Mouse (Mus musculus): Measurements from ENCODE around the gene Ppm1f. TPM values are rescaled to one million over a fixed set of nuclear protein-coding genes. Genes with fewer than 3 reads are reported as not detected.
"Not testable (repeated sequence)": the region's sequence is repeated elsewhere in the genome, so short reads cannot be mapped to it uniquely, and the experiment has no call there.

Gene Ppm1f
- 27.7 and 29.3 TPM in 2 replicates for polyA plus RNA-seq (2015; fragmentation: Nextera tagmentation; extraction: Ambion mirVana)

DNA sequence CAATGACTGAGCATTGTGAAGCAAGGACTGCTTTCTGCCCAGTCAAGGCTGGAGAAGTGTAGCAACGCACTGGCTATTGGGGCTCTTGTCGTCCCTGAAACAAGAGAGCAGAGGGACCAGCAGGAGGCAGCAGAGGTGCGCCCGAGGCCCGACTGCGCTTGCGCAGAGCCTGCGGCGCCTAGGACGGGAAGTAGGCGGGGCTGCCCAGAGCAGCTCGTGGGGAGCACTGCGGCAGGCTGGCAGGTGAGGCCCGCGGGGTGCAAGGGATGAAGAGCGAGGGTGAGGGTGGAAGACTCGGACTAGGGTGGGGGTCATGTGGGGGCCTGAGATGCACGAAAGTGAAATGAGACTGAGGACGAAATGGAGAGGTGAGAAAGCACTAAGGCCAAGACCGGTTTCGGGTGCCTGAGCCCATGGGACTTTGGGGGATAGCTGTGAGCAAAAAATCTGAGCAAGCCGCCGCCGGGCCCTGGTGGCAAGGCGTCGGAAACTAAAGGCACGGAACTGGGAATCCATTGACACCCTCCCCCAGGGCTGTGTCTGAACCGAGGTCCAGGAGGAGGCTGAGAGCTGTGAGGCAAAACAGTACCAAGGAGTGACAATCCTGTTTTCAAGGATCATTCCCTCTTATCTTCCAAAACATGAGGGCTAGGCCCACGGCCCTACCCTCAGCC is at the start of gene Ppm1f:
TSS of gene Ppm1f (plus strand) at position 88 of the 674 bp plus-strand sequence.
- H3K4me2 ChIP-seq, result peak within 1 kb of the TSS; percentile 76
- peak; percentile 85 for ATAC-seq (ENCODE audit: insufficient number of reproducible peaks, insufficient read depth, low FRiP score, low TSS enrichment, low read depth)
- H3K9ac ChIP-seq, result peak within 1 kb of the TSS; percentile 75
- H3K27ac ChIP-seq, result peak within 1 kb of the TSS; percentile 40
- peaks cover 22% of the 10 kb centered on the region for H3K4me1 ChIP-seq
- peaks cover 33% of the 10 kb centered on the region for H3K36me3 ChIP-seq
- H3K27me3 ChIP-seq, result no peaks in the 10 kb centered on the region
- peak within 1 kb of the TSS; percentile 64 for H3K4me3 ChIP-seq
- under 1% methylated on average over 29 of the region's 29 CpGs for WGBS
- H3K9me3 ChIP-seq, result no peaks in the 10 kb centered on the region

DNA sequence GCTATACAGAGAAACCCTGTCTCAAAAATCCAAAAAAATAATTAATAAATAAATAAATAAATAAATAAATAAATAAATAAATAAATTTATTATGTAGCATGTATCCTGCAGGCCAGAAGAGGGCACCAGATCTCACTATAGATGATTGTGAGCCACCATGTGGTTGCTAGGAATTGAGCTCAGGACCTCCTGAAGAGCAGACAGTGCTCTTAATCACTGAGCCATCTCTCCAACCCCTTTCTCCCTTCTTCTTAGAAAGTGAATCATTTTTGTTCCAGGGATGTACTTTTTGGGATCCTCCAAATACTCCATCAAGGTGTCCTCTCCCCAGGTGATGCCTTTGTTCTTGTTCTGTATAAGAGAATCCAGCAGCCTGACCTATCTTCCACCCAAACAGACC is 47.1 kb upstream of the Ppm1f start:
- no peak overlapping the region for H3K9ac ChIP-seq
- no peak overlapping the region for H3K27ac ChIP-seq
- H3K27me3 ChIP-seq, result no peaks in the 10 kb centered on the region
- no peaks in the 10 kb centered on the region for H3K36me3 ChIP-seq
- 0 out of 2 replicates have a peak, but pooled peaks cover 2% of the 10 kb centered on the region for H3K9me3 ChIP-seq
- H3K4me2 ChIP-seq, result no peak overlapping the region
- ATAC-seq (ENCODE audit: insufficient number of reproducible peaks, insufficient read depth, low FRiP score, low TSS enrichment, low read depth), result no peak
- H3K4me1 ChIP-seq, result no peaks in the 10 kb centered on the region
- H3K4me3 ChIP-seq, result no peak overlapping the region

DNA sequence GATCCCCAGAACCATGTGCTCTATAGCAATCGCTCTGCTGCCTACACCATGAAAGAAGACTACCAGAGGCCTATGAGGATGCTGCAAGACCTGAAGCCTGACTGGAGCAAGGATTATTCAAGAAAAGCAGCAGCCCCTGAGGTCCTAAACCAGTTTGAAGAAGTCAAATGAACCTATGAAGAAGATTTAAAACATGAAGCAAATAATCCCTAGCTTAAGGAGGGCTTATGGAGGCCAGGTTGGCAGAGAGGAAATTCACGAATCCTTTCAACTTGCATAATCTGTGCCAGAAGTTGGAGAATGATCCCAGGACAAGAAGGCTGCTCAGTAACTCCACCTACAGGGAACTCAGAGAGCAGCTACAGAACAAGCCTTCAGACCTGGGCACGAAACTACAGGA is 43.9 kb upstream of the Ppm1f start:
- Histone ChIP-seq H3K9ac (no peak overlapping the region), H3K27me3 (no peaks in the 10 kb centered on the region), H3K36me3 (no peaks in the 10 kb centered on the region), H3K4me2 (no peak overlapping the region), H3K9me3 (0 out of 2 replicates have a peak, but pooled peaks cover 2% of the 10 kb centered on the region), H3K27ac (no peak overlapping the region), H3K4me1 (no peaks in the 10 kb centered on the region), H3K4me3 (no peak overlapping the region)
- 84% methylated on average over 3 of the region's 3 CpGs for WGBS
- no peak for ATAC-seq (ENCODE audit: insufficient number of reproducible peaks, insufficient read depth, low FRiP score, low TSS enrichment, low read depth)

DNA sequence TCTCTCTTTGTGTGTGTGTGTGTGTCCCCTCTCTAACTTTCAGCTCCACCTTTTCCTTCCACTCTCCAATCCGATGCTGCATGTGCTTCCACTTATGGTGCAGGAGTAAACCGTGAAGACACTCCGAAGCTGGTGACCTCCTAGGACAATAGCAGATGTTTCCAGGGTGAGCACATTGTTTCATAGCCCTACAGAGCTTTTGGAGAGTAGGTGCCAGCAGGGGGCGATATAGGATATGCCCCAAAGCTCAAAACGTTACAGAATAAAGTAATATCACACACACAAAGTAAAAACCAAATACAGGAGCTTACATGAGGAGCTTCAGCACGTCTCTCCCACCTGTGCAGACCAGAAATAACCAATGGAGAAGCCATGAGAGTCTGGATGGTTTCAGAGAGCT is 41.4 kb upstream of the Ppm1f start:
- no peak overlapping the region for H3K4me2 ChIP-seq
- 0 out of 2 replicates have a peak, but pooled peaks cover 2% of the 10 kb centered on the region for H3K9me3 ChIP-seq
- no peaks in the 10 kb centered on the region for H3K36me3 ChIP-seq
- H3K27me3 ChIP-seq, result no peaks in the 10 kb centered on the region
- H3K4me1 ChIP-seq, result no peaks in the 10 kb centered on the region
- H3K4me3 ChIP-seq, result no peak overlapping the region
- no peak overlapping the region for H3K27ac ChIP-seq
- 21% methylated on average over 6 of the region's 6 CpGs for WGBS
- no peak overlapping the region for H3K9ac ChIP-seq
- ATAC-seq (ENCODE audit: insufficient number of reproducible peaks, insufficient read depth, low FRiP score, low TSS enrichment, low read depth), result no peak

DNA sequence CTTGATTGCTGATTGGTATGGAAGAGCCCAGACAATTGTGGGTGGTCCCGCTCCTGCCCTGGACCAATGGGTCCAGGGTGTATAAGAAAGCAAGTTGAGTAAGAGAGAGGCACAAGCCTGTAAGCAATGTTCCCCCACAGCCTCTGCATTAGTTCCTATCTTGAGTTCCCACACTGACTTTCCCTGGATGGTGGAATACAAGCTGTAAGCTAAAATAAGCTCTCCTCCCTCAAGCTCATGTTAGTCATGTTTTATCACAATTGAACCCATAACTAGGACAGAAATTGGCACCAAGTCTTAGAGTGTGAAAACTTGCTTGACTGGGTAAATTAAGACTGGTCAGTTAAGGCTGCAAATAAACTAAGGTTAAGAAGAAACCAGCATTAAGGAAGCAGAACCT is 40.7 kb upstream of the Ppm1f start:
- H3K9ac ChIP-seq, result no peak overlapping the region
- H3K36me3 ChIP-seq, result no peaks in the 10 kb centered on the region
- H3K4me1 ChIP-seq, result no peaks in the 10 kb centered on the region
- 0 out of 2 replicates have a peak, but pooled peaks cover 2% of the 10 kb centered on the region for H3K9me3 ChIP-seq
- no peak overlapping the region for H3K4me2 ChIP-seq
- H3K4me3 ChIP-seq, result no peak overlapping the region
- no peak for ATAC-seq (ENCODE audit: insufficient number of reproducible peaks, insufficient read depth, low FRiP score, low TSS enrichment, low read depth)
- no peak overlapping the region for H3K27ac ChIP-seq
- WGBS, result 87% methylated on average over 1 of the region's 1 CpGs
- no peaks in the 10 kb centered on the region for H3K27me3 ChIP-seq

DNA sequence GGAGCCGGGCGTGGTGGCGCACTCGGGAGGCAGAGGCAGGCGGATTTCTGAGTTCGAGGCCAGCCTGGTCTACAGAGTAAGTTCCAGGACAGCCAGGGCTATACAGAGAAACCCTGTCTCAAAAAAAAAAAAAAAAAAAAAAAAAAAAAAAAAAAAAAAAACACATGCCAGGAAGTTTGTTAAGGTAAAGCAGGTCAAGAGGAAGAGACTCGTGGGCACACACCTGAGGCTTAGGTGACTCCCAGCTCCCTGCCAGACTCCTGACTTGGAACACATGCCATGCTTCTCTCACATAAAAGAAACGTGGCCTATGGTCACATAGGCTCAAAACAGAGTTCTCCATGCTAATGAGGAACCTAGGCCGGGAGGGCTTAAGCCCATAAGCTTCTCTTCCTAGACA is 40.2 kb upstream of the Ppm1f start:
- not testable (repeated sequence) for H3K27me3 ChIP-seq; H3K4me3 ChIP-seq; H3K27ac ChIP-seq; ATAC-seq (ENCODE audit: insufficient number of reproducible peaks, insufficient read depth, low FRiP score, low TSS enrichment, low read depth); H3K9ac ChIP-seq; H3K4me2 ChIP-seq; H3K36me3 ChIP-seq; H3K4me1 ChIP-seq; H3K9me3 ChIP-seq
- WGBS, result 85% methylated on average over 9 of the region's 9 CpGs

DNA sequence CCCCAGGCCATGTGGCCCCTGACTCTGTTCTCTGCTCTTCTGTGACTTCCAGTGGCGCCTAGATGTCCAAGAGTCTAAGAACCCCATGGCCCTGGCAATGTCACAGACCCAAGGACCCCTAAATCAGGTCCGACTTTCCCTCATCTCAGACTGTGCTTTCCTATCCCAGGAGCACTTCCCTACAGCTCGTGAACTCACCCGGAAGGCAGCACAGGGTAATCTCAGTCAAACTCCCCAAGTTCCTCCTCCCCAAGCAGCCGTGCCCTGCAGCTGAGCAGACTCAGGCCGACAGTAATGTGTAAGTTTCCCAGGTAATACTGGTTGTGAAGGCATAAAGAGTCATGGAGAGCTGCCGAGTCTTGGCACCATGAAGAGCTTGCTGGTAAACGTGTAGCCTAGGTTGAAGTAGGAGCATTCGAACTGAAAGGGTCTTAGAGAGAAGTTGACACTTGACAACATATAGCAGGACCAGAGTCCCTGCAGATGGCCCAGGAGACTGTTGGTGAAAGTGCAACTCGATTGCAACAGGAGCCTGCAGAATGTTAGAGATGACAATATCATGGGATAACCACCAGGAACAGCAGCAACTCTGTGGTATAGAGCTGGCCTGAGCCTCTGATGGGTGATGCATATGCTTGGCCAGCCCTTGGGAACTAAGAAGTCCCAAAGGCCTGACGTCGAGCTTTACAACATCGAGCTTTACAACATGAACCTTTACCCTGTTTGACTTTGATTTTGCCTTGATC is 39.4 kb upstream of the Ppm1f start:
- no peak overlapping the region for H3K27ac ChIP-seq
- no peak overlapping the region for H3K4me2 ChIP-seq
- 68% methylated on average over 13 of the region's 13 CpGs for WGBS
- H3K9me3 ChIP-seq, result no peaks in the 10 kb centered on the region
- no peaks in the 10 kb centered on the region for H3K36me3 ChIP-seq
- no peaks in the 10 kb centered on the region for H3K27me3 ChIP-seq
- ATAC-seq (ENCODE audit: insufficient number of reproducible peaks, insufficient read depth, low FRiP score, low TSS enrichment, low read depth), result no peak
- no peak overlapping the region for H3K4me3 ChIP-seq
- H3K4me1 ChIP-seq, result no peaks in the 10 kb centered on the region
- H3K9ac ChIP-seq, result no peak overlapping the region

DNA sequence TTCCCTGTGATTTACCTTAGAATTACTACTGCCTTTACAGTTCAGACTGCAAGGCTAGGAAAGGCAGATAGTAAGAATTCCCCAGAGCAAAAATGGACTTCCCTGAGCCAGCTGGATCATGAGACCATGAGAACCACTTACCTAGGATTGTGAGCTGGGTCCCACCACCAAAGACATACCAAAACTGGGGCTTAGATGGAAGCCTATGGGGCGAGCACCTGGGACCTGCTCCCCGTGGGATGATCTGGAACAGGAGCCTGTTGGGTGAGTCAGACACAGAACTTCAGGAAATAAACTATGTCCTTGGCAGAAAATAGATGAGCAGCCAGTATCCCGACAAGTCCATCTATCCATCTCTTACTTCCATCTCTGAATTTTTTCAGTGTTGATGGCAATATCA is 34.0 kb upstream of the Ppm1f start:
- H3K27ac ChIP-seq, result no peak overlapping the region
- no peak overlapping the region for H3K4me2 ChIP-seq
- H3K9ac ChIP-seq, result no peak overlapping the region
- no peaks in the 10 kb centered on the region for H3K27me3 ChIP-seq
- no peaks in the 10 kb centered on the region for H3K9me3 ChIP-seq
- H3K4me1 ChIP-seq, result no peaks in the 10 kb centered on the region
- ATAC-seq (ENCODE audit: insufficient number of reproducible peaks, insufficient read depth, low FRiP score, low TSS enrichment, low read depth), result no peak
- no peaks in the 10 kb centered on the region for H3K36me3 ChIP-seq
- 82% methylated on average over 3 of the region's 3 CpGs for WGBS
- no peak overlapping the region for H3K4me3 ChIP-seq

DNA sequence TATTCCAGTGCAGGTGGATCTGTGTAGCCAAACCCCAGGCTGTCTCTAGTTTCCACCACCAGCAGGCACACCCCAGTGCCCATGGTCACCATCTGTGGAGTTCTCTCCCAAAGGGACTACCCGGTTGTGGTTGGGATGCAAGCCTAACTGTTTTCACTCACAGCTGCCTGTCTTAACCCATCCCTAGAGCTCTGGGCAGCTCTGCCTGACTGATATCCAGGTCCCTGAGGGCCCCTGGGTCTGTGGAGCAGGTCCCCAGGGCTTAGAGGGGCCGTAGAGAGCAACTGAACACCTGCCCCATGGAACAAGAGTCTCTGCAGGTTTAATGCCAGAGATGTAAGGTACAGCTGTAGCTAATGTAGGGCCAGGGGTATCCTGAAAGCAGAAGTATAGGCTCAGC is 32.3 kb upstream of the Ppm1f start, which contains the start of gene Igll1:
TSS of gene Igll1 (minus strand) at position 8 of the 400 bp plus-strand sequence.
- Histone ChIP-seq H3K9ac (no peak within 1 kb of the TSS), H3K9me3 (no peaks in the 10 kb centered on the region), H3K36me3 (no peaks in the 10 kb centered on the region), H3K27me3 (no peaks in the 10 kb centered on the region), H3K27ac (no peak within 1 kb of the TSS), H3K4me1 (no peaks in the 10 kb centered on the region), H3K4me2 (no peak within 1 kb of the TSS), H3K4me3 (no peak within 1 kb of the TSS)
- ATAC-seq (ENCODE audit: insufficient number of reproducible peaks, insufficient read depth, low FRiP score, low TSS enrichment, low read depth), result no peak
- 74% methylated on average over 2 of the region's 2 CpGs for WGBS

DNA sequence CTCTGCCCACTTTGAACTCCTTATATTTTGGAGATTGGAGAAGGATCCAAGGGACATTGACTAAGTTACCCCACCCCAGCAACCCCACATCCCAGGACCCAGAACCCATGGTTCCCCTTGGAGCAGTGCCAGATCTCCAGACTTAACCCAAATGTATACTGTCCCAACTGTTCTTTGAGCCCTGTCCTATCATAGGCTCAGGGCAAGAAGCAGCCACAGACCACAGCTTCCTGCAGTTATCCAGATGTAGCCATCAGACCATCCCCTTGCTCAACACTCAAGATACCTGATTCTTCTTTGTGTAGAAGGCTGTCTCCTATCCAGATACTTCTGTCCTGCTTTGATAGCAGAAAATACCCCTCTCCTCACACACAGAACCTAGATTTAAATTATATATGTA is 31.1 kb upstream of the Ppm1f start:
- Histone ChIP-seq H3K4me1 (no peaks in the 10 kb centered on the region), H3K9me3 (no peaks in the 10 kb centered on the region), H3K9ac (no peak overlapping the region), H3K36me3 (no peaks in the 10 kb centered on the region), H3K4me3 (no peak overlapping the region), H3K27me3 (no peaks in the 10 kb centered on the region), H3K4me2 (no peak overlapping the region), H3K27ac (peak overlapping the region; percentile 22; the same call in 1 of the 2 replicates)
- ATAC-seq (ENCODE audit: insufficient number of reproducible peaks, insufficient read depth, low FRiP score, low TSS enrichment, low read depth), result no peak

DNA sequence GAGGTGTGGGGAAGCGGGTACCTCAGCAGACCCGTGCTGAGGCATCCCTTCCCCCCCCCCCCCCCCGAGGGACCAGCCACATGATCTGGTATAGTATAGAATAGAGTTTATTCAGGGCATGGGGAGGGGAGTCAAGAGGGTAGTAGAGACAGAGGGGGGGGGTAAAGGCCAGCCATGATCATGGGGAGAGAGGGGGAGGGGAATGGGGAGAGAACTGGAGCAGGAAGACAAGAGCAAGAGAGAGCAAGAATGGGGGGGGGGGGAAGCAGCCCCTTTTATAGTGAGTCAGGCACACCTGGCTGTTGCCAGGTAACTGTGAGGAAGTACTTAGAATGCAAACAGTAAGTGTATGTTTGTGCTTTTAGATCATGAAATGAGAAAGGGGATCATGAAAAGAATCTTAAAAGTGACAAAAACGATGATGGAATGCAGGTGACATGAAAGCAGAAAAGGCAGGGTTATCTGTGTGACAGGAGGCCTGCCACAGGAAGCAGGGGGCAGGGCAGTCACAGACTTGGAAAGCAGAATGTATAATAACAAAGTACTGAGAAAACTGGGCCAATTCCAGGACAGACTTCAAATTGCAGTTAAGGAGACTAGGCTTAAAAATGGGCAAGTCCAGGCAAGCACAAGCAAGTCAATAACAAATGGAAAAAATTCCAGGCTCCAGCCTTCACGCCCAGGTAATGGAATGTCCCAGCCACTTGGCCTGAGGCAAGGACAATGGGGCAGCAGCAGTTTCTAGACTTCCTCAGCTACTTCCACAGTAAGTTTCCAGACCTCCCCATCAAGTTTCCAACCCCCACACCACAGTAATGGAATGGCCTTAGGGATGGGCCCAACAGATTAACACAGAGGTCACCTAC is 30.3 kb upstream of the Ppm1f start:
- Histone ChIP-seq H3K27me3 (no peaks in the 10 kb centered on the region), H3K9me3 (no peaks in the 10 kb centered on the region), H3K9ac (no peak overlapping the region), H3K27ac (no peak overlapping the region), H3K4me2 (no peak overlapping the region), H3K36me3 (no peaks in the 10 kb centered on the region), H3K4me3 (no peak overlapping the region), H3K4me1 (no peaks in the 10 kb centered on the region)
- 0 out of 2 replicates have a peak, but pooled peaks have one; percentile 4 for ATAC-seq (ENCODE audit: insufficient number of reproducible peaks, insufficient read depth, low FRiP score, low TSS enrichment, low read depth)
- WGBS, result 40% methylated on average over 5 of the region's 5 CpGs
